Comparison of ENCODE assay signal across 8 mouse cellular contexts in the genomic region with DNA sequence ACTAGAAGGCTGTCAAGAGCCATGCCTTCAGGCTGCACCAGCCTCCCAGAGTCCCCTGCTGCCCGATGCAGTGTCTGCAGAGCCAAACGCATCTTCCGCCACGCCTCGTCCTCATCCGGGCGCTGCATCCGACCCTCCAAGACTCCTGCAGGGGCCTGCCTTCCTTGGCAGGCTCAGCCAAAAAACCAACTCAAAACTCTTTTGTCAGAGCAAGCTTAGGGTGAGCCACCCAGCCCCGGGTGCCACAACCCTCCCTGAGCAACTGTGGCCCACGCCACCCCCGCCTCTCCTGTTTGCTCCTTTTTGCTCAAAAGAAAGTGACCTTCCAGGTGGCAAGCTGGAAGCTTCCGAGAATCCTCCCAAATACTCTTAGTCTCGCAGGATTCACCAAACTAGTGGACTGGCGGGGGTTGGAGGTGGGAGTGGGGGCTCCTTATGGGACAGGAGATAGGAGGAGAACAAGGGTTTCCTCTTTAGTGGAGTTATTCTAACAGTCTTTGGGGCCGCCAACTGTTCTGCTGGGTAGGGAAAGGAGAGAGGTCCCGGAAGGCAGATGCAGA. TPM values are rescaled to one million over a fixed set of nuclear protein-coding genes. Genes with fewer than 3 reads are reported as not detected.
A peak's percentile ranks its signal among the peaks of the same experiment; 100 is the strongest.
DNase-seq lines count a peak whose midpoint lies in the region; ATAC-seq and TF ChIP-seq lines count a peak whose summit lies in the region.

No protein-coding gene starts in this region.

- ATAC-seq in forebrain, embryonic 16.5 days = peak; percentile 21; the same call in 1 of the 2 replicates
- ATAC-seq in kidney, embryonic 14.5 days (ENCODE audit: low FRiP score, low TSS enrichment) = peak; percentile 7; the same call in 1 of the 2 replicates

- no peaks in the 10 kb centered on the region for H3K9me3 ChIP-seq in forebrain, embryonic 16.5 days (ENCODE audit: control insufficient read depth, low read length)
- peaks cover 3% of the 10 kb centered on the region; the same call in 1 of the 2 replicates for H3K9me3 ChIP-seq in kidney, embryonic 14.5 days (ENCODE audit: control insufficient read depth, low read length)

- no peak for TF ChIP-seq CTCF in cerebellum, adult 2 months (IDR thresholded peaks at IDR 0.05; ENCODE audit: borderline replicate concordance, insufficient read depth, low read depth, low read length)

- peaks cover 16% of the 10 kb centered on the region for H3K4me1 ChIP-seq in cerebellum, adult 2 months (ENCODE audit: control insufficient read depth, insufficient read depth, low read length)
- peaks cover 32% of the 10 kb centered on the region for H3K4me1 ChIP-seq in forebrain, embryonic 16.5 days (replicated peaks; ENCODE audit: control insufficient read depth, insufficient read depth, low read length)
- H3K4me1 ChIP-seq in kidney, embryonic 14.5 days (ENCODE audit: control insufficient read depth, insufficient read depth, low read length) = peaks cover 8% of the 10 kb centered on the region; the same call in 1 of the 2 replicates

- no peaks in the 10 kb centered on the region for H3K36me3 ChIP-seq in forebrain, embryonic 16.5 days (ENCODE audit: control insufficient read depth, insufficient read depth)
- peaks cover 21% of the 10 kb centered on the region; the same call in 1 of the 2 replicates for H3K36me3 ChIP-seq in kidney, embryonic 14.5 days (ENCODE audit: control insufficient read depth, insufficient read depth, low read length)
- H3K36me3 ChIP-seq in macrophage (ENCODE audit: inconsistent target) = no peaks in the 10 kb centered on the region

- H3K4me2 ChIP-seq in forebrain, embryonic 16.5 days (ENCODE audit: low read length) = peak overlapping the region; percentile 93
- H3K4me2 ChIP-seq in kidney, embryonic 14.5 days (replicated peaks; ENCODE audit: low read depth, low read length) = peak overlapping the region; percentile 66

- peak overlapping the region; percentile 86 for H3K4me3 ChIP-seq in cerebellum, adult 2 months (replicated peaks; ENCODE audit: insufficient read depth, low read depth, low read length)
- peak overlapping the region; percentile 94 for H3K4me3 ChIP-seq in forebrain, embryonic 16.5 days (replicated peaks; ENCODE audit: low read length)
- peak overlapping the region; percentile 97 for H3K4me3 ChIP-seq in kidney, embryonic 14.5 days (ENCODE audit: low read length)
- peak overlapping the region; percentile 94 for H3K4me3 ChIP-seq in macrophage (ENCODE audit: inconsistent target)

- 2% methylated on average over 16 of the region's 16 CpGs for WGBS in cerebellum, adult 2 months
- WGBS in forebrain, embryonic 16.5 days = under 1% methylated on average over 16 of the region's 16 CpGs
- WGBS in kidney, embryonic 14.5 days = 4% methylated on average over 16 of the region's 16 CpGs
- WGBS in macrophage (ENCODE audit: missing documents) = 44% methylated on average over 16 of the region's 16 CpGs

- H3K9ac ChIP-seq in forebrain, embryonic 16.5 days (replicated peaks; ENCODE audit: low read depth, low read length) = peak overlapping the region; percentile 99
- H3K9ac ChIP-seq in kidney, embryonic 14.5 days (ENCODE audit: low read depth, low read length) = peak overlapping the region; percentile 97

- peaks cover 58% of the 10 kb centered on the region for H3K79me2 ChIP-seq in macrophage (ENCODE audit: inconsistent target)

- H3K27me3 ChIP-seq in cerebellum, adult 2 months (ENCODE audit: control insufficient read depth, insufficient read depth, low read length) = no peaks in the 10 kb centered on the region
- no peaks in the 10 kb centered on the region for H3K27me3 ChIP-seq in forebrain, embryonic 16.5 days (replicated peaks; ENCODE audit: control insufficient read depth, insufficient read depth, low read length)
- H3K27me3 ChIP-seq in kidney, embryonic 14.5 days (ENCODE audit: control insufficient read depth, insufficient read depth, low read length) = no peaks in the 10 kb centered on the region

- DNase-seq in right cerebral cortex, postnatal 14 days = peak; percentile 46
- DNase-seq in right cerebral cortex, postnatal 25 days = no peak
- DNase-seq in cerebellum, adult 2 months = peak; percentile 29 to 38
- DNase-seq in thymus, postnatal 0 days (ENCODE audit: low spot score) = peak; percentile 28
- DNase-seq in gastrocnemius, adult 18-20 months (ENCODE audit: low spot score) = no peak

- H3K27ac ChIP-seq in cerebellum, adult 2 months (ENCODE audit: insufficient read depth, low read length) = no peak overlapping the region
- H3K27ac ChIP-seq in forebrain, embryonic 16.5 days (ENCODE audit: low read length) = peak overlapping the region; percentile 24
- peak overlapping the region; percentile 87; the same call in 1 of the 2 replicates for H3K27ac ChIP-seq in kidney, embryonic 14.5 days (ENCODE audit: low read depth, low read length)
- H3K27ac ChIP-seq in macrophage = no peak overlapping the region

- no peak for TF ChIP-seq POLR2A in cerebellum, adult 2 months (IDR thresholded peaks at IDR 0.05; ENCODE audit: borderline replicate concordance, insufficient read depth, low read length)

RNA-seq across cellular contexts. Expression of a gene that starts 1.1 kb away (rescaled TPM):
- 127 and 128 TPM in 2 replicates for polyA plus RNA-seq in cerebellum, adult 2 months (2012; rRNA removed)
- polyA plus RNA-seq in forebrain, embryonic 16.5 days (2015; fragmentation: Nextera tagmentation; extraction: Ambion mirVana) = 57.8 and 62.2 TPM in 2 replicates
- 36.7 and 39.3 TPM in 2 replicates for polyA plus RNA-seq in kidney, embryonic 14.5 days (2014; fragmentation: Nextera tagmentation; extraction: Ambion mirVana)
- total RNA-seq in macrophage (2018; cell fraction: chromatin; rRNA removed) = 100 to 1,000 TPM in 25 of 26 experiments, 10 to 100 TPM in 1; 86.4 to 300 (median 175) TPM
- total RNA-seq in macrophage (2018; cell fraction: cytosol; rRNA removed) = 10 to 100 TPM in 9 of 26 experiments, 1 to 10 TPM in 17; 2.3 to 18.1 (median 8.0) TPM
- total RNA-seq in macrophage (2018; cell fraction: nucleus; rRNA removed) = 100 to 1,000 TPM in 12 of 26 experiments, 10 to 100 TPM in 14; 43.5 to 203 (median 99.4) TPM
- polyA plus RNA-seq in macrophage (2018) = 11.7 to 25.1 TPM (median 12.9 TPM) in 3 replicates
- polyA plus RNA-seq in thymus, postnatal 0 days (2015; fragmentation: Nextera tagmentation; extraction: Ambion mirVana) = 39.6 and 50.0 TPM in 2 replicates
- 10 to 100 TPM in 1 of 2 experiments, 1 to 10 TPM in 1; 9.6 to 10.1 TPM for total RNA-seq in gastrocnemius, adult 18-20 months (2021)

RNA-seq across cellular contexts. Expression of a gene that starts 3.7 kb away (rescaled TPM):
- 107 and 113 TPM in 2 replicates for polyA plus RNA-seq in cerebellum, adult 2 months (2012; rRNA removed)
- 96.9 and 133 TPM in 2 replicates for polyA plus RNA-seq in forebrain, embryonic 16.5 days (2015; fragmentation: Nextera tagmentation; extraction: Ambion mirVana)
- polyA plus RNA-seq in kidney, embryonic 14.5 days (2014; fragmentation: Nextera tagmentation; extraction: Ambion mirVana) = 73.5 and 232 TPM in 2 replicates
- 10 to 100 TPM in 25 of 26 experiments, 1 to 10 TPM in 1; 9.6 to 54.7 (median 26.0) TPM for total RNA-seq in macrophage (2018; cell fraction: chromatin; rRNA removed)
- total RNA-seq in macrophage (2018; cell fraction: cytosol; rRNA removed) = 100 to 1,000 TPM in 24 of 26 experiments, 10 to 100 TPM in 2; 93.8 to 140 (median 121) TPM
- 100 to 1,000 TPM in 10 of 26 experiments, 10 to 100 TPM in 16; 44.9 to 168 (median 95.7) TPM for total RNA-seq in macrophage (2018; cell fraction: nucleus; rRNA removed)
- polyA plus RNA-seq in macrophage (2018) = 100 to 185 TPM (median 135 TPM) in 3 replicates
- 117 and 129 TPM in 2 replicates for polyA plus RNA-seq in thymus, postnatal 0 days (2015; fragmentation: Nextera tagmentation; extraction: Ambion mirVana)
- 10 to 100 TPM; 46.0 to 59.5 TPM for total RNA-seq in gastrocnemius, adult 18-20 months (2021)

RNA-seq across cellular contexts. Expression of a gene that starts 29.9 kb away (rescaled TPM):
- polyA plus RNA-seq in cerebellum, adult 2 months (2012; rRNA removed) = 27.9 and 32.0 TPM in 2 replicates
- 29.9 and 41.4 TPM in 2 replicates for polyA plus RNA-seq in forebrain, embryonic 16.5 days (2015; fragmentation: Nextera tagmentation; extraction: Ambion mirVana)
- 13.5 and 18.2 TPM in 2 replicates for polyA plus RNA-seq in kidney, embryonic 14.5 days (2014; fragmentation: Nextera tagmentation; extraction: Ambion mirVana)
- 10 to 100 TPM; 14.2 to 67.3 (median 34.5) TPM for total RNA-seq in macrophage (2018; cell fraction: chromatin; rRNA removed)
- 10 to 100 TPM; 10.8 to 26.8 (median 21.3) TPM for total RNA-seq in macrophage (2018; cell fraction: cytosol; rRNA removed)
- 10 to 100 TPM; 19.6 to 72.5 (median 35.0) TPM for total RNA-seq in macrophage (2018; cell fraction: nucleus; rRNA removed)
- polyA plus RNA-seq in macrophage (2018) = 11.0 to 27.4 TPM (median 23.7 TPM) in 3 replicates
- polyA plus RNA-seq in thymus, postnatal 0 days (2015; fragmentation: Nextera tagmentation; extraction: Ambion mirVana) = 20.2 and 24.1 TPM in 2 replicates
- 1 to 10 TPM; 4.7 to 6.8 TPM for total RNA-seq in gastrocnemius, adult 18-20 months (2021)

RNA-seq across cellular contexts. Expression of a gene that starts 33.3 kb away (rescaled TPM):
- 66.3 and 70.3 TPM in 2 replicates for polyA plus RNA-seq in cerebellum, adult 2 months (2012; rRNA removed)
- polyA plus RNA-seq in forebrain, embryonic 16.5 days (2015; fragmentation: Nextera tagmentation; extraction: Ambion mirVana) = 67.3 and 70.6 TPM in 2 replicates
- polyA plus RNA-seq in kidney, embryonic 14.5 days (2014; fragmentation: Nextera tagmentation; extraction: Ambion mirVana) = 94.1 and 94.7 TPM in 2 replicates
- 10 to 100 TPM; 19.8 to 71.7 (median 52.5) TPM for total RNA-seq in macrophage (2018; cell fraction: chromatin; rRNA removed)
- 10 to 100 TPM; 17.2 to 29.8 (median 24.8) TPM for total RNA-seq in macrophage (2018; cell fraction: cytosol; rRNA removed)
- total RNA-seq in macrophage (2018; cell fraction: nucleus; rRNA removed) = 10 to 100 TPM; 12.5 to 45.6 (median 25.3) TPM
- 26.5 to 32.5 TPM (median 27.1 TPM) in 3 replicates for polyA plus RNA-seq in macrophage (2018)
- 51.6 and 54.2 TPM in 2 replicates for polyA plus RNA-seq in thymus, postnatal 0 days (2015; fragmentation: Nextera tagmentation; extraction: Ambion mirVana)
- total RNA-seq in gastrocnemius, adult 18-20 months (2021) = 10 to 100 TPM in 1 of 2 experiments, 1 to 10 TPM in 1; 9.1 to 12.0 TPM

RNA-seq across cellular contexts. Expression of a gene that starts 40.7 kb away (rescaled TPM):
- polyA plus RNA-seq in cerebellum, adult 2 months (2012; rRNA removed) = 9.3 and 9.8 TPM in 2 replicates
- 3.1 and 4.6 TPM in 2 replicates for polyA plus RNA-seq in forebrain, embryonic 16.5 days (2015; fragmentation: Nextera tagmentation; extraction: Ambion mirVana)
- 1.9 and 2.2 TPM in 2 replicates for polyA plus RNA-seq in kidney, embryonic 14.5 days (2014; fragmentation: Nextera tagmentation; extraction: Ambion mirVana)
- total RNA-seq in macrophage (2018; cell fraction: chromatin; rRNA removed) = 100 to 1,000 TPM in 3 of 26 experiments, 10 to 100 TPM in 21, 1 to 10 TPM in 2; 4.8 to 111 (median 39.0) TPM
- total RNA-seq in macrophage (2018; cell fraction: cytosol; rRNA removed) = 10 to 100 TPM in 24 of 26 experiments, 1 to 10 TPM in 2; 5.7 to 53.2 (median 22.6) TPM
- total RNA-seq in macrophage (2018; cell fraction: nucleus; rRNA removed) = 100 to 1,000 TPM in 2 of 26 experiments, 10 to 100 TPM in 22, 1 to 10 TPM in 2; 5.9 to 112 (median 36.9) TPM
- polyA plus RNA-seq in macrophage (2018) = 6.1 to 22.8 TPM (median 15.9 TPM) in 3 replicates
- polyA plus RNA-seq in thymus, postnatal 0 days (2015; fragmentation: Nextera tagmentation; extraction: Ambion mirVana) = 2.6 and 2.7 TPM in 2 replicates
- 1 to 10 TPM in 1 of 2 experiments, under 1 TPM in 1; 0.93 to 1.0 TPM for total RNA-seq in gastrocnemius, adult 18-20 months (2021)

Comparison
In these comparisons a context has a peak if more than half of its experiments do, and no peak if none do; other contexts are left out.
1. DNase-seq: peak in right cerebral cortex, postnatal 14 days (single experiment), cerebellum, adult 2 months (2 of 2) and thymus, postnatal 0 days (single experiment); none in right cerebral cortex, postnatal 25 days (single experiment) and gastrocnemius, adult 18-20 months (single experiment).
2. H3K27ac ChIP-seq: peak in forebrain, embryonic 16.5 days (single experiment) and kidney, embryonic 14.5 days (single experiment); none in cerebellum, adult 2 months (single experiment) and macrophage (single experiment).
3. Peak in every context shown above with its lines, with median percentiles within 50 percentile points of each other: H3K4me3 ChIP-seq.